Mouse (Mus musculus) hindbrain, embryonic 15.5 days (tissue): Measurements from ENCODE around the gene Tmco5b. TPM values are rescaled to one million over a fixed set of nuclear protein-coding genes. Genes with fewer than 3 reads are reported as not detected.

Experiments
- ATAC-seq: fragments of 200-750 bp; cut with Nextera tagmentation; 2 replicates; pipeline ENCODE4 v1.8.0; 2017; ENCODE audit warnings: low read depth, moderate number of reproducible peaks, moderate TSS enrichment; ENCODE audit not compliant: low FRiP score
- H3K27ac ChIP-seq: fragments of 300-500 bp; sonication (generic); replicated peaks from 2 replicates; pipeline ENCODE4 v1.5.1; 2015; ENCODE audit warnings: mild to moderate bottlenecking, inconsistent platforms
- H3K27me3 ChIP-seq: fragments of 300-500 bp; sonication (generic); 2 replicates; pipeline ENCODE4 v1.6.1; 2015; ENCODE audit warnings: control low read depth, inconsistent platforms
- H3K36me3 ChIP-seq: fragments of 300-500 bp; sonication (generic); 2 replicates; pipeline ENCODE4 v1.6.1; 2015; ENCODE audit warnings: control low read depth, inconsistent platforms
- H3K4me1 ChIP-seq: fragments of 300-500 bp; sonication (generic); replicated peaks from 2 replicates; pipeline ENCODE4 v1.6.1; 2015; ENCODE audit warnings: control low read depth, inconsistent platforms
- H3K4me2 ChIP-seq: fragments of 300-500 bp; sonication (generic); 2 replicates; pipeline ENCODE4 v1.6.1; 2015; ENCODE audit warnings: moderate library complexity, mild to moderate bottlenecking, inconsistent platforms
- H3K4me3 ChIP-seq: fragments of 300-500 bp; sonication (generic); 2 replicates; pipeline ENCODE4 v1.5.1; 2015; ENCODE audit warnings: mild to moderate bottlenecking, inconsistent platforms
- H3K9ac ChIP-seq: fragments of 300-500 bp; sonication (generic); 2 replicates; pipeline ENCODE4 v1.6.1; 2015; ENCODE audit warnings: inconsistent platforms
- H3K9me3 ChIP-seq: fragments of 300-500 bp; sonication (generic); 2 replicates; pipeline ENCODE4 v1.6.1; 2016; ENCODE audit warnings: control low read depth, inconsistent platforms
- WGBS: fragments of 180-500 bp; shearing (Covaris S2); methylation state at CpG from one replicate; pipeline ENCODE4 v1.1.7; 2015; 5-methylcytosine and 5-hydroxymethylcytosine counted together
- polyA plus RNA-seq: library from polyadenylated mRNA; unstranded; fragments of >200 nt; fragmentation: Nextera tagmentation; extraction: Ambion mirVana; gene quantifications from 2 replicates; pipeline ENCODE4 v1.2.1, GENCODE M21; 2015

The Tmco5b gene
- not detected in 2 replicates for polyA plus RNA-seq

DNA sequence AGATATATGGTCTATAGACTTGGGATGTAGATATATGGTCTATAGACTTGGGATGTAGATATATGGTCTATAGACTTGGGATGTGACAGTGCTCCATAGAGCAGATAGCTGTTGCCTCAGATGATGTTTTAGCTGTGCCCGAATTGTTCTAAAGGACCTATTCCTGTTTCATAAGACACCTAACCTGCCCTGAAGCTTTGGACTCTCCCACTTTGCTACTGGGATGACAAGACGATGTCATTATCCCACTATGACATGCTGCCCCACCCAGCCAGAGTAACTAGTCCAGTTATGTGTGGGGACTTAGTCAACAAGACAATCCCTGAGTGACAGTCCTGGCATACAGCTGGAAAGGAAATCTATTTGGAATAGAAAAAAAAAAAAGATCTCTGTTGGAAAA lies at the start of gene Tmco5b:
Gene Tmco5b, plus strand, starts transcription at position 301 of the 400 bp plus-strand sequence.
- no peak for ATAC-seq
- H3K4me1 ChIP-seq = no peaks in the 10 kb centered on the region

GRCm38 (mm10) chr2:113236993-113237392 lies 48.5 kb upstream of the Tmco5b start:
- Histone ChIP-seq H3K27ac (no peak overlapping the region), H3K9ac (no peak overlapping the region), H3K4me2 (no peak overlapping the region), H3K9me3 (no peaks in the 10 kb centered on the region), H3K4me1 (no peaks in the 10 kb centered on the region), H3K27me3 (0 out of 2 replicates have a peak, but pooled peaks cover 6% of the 10 kb centered on the region), H3K36me3 (no peaks in the 10 kb centered on the region), H3K4me3 (no peak overlapping the region)
- ATAC-seq = no peak
- WGBS = 61% methylated on average over 1 of the region's 1 CpGs

More for the DNA sequence above, at the start of gene Tmco5b:
- Histone ChIP-seq H3K27me3 (no peaks in the 10 kb centered on the region), H3K36me3 (no peaks in the 10 kb centered on the region), H3K4me2 (no peak within 1 kb of the TSS), H3K9ac (no peak within 1 kb of the TSS), H3K4me3 (no peak within 1 kb of the TSS), H3K9me3 (no peaks in the 10 kb centered on the region), H3K27ac (no peak within 1 kb of the TSS)
- 92% methylated on average over 2 of the region's 2 CpGs for WGBS

GRCm38 (mm10) chr2:113238871-113239270 lies 46.7 kb upstream of the Tmco5b start:
- Histone ChIP-seq H3K36me3 (no peaks in the 10 kb centered on the region), H3K4me1 (no peaks in the 10 kb centered on the region), H3K4me3 (no peak overlapping the region), H3K4me2 (no peak overlapping the region), H3K9ac (no peak overlapping the region), H3K27ac (no peak overlapping the region), H3K9me3 (no peaks in the 10 kb centered on the region), H3K27me3 (no peaks in the 10 kb centered on the region)
- 56% methylated on average over 5 of the region's 5 CpGs for WGBS
- no peak for ATAC-seq

GRCm38 (mm10) chr2:113302349-113303239 lies 17.1 kb downstream of the Tmco5b start:
- H3K27ac ChIP-seq = no peak overlapping the region
- H3K4me3 ChIP-seq = no peak overlapping the region
- H3K27me3 ChIP-seq = no peaks in the 10 kb centered on the region
- H3K4me2 ChIP-seq = peak overlapping the region; percentile 26; the same call in 1 of the 2 replicates
- peak; percentile 61 for ATAC-seq
- no peak overlapping the region for H3K9ac ChIP-seq
- no peaks in the 10 kb centered on the region for H3K36me3 ChIP-seq
- H3K9me3 ChIP-seq = no peaks in the 10 kb centered on the region
- 0 out of 2 replicates have a peak, but pooled peaks cover 2% of the 10 kb centered on the region for H3K4me1 ChIP-seq
- 38% methylated on average over 18 of the region's 18 CpGs for WGBS

GRCm38 (mm10) chr2:113303240-113303538 lies 17.7 kb downstream of the Tmco5b start:
- no peaks in the 10 kb centered on the region for H3K36me3 ChIP-seq
- H3K4me1 ChIP-seq = 0 out of 2 replicates have a peak, but pooled peaks cover 2% of the 10 kb centered on the region
- no peak overlapping the region for H3K9ac ChIP-seq
- no peak overlapping the region for H3K4me2 ChIP-seq
- H3K27ac ChIP-seq = no peak overlapping the region
- H3K27me3 ChIP-seq = no peaks in the 10 kb centered on the region
- no peak overlapping the region for H3K4me3 ChIP-seq
- H3K9me3 ChIP-seq = no peaks in the 10 kb centered on the region
- WGBS = 80% methylated on average over 4 of the region's 4 CpGs
- peak; percentile 3; the same call in 1 of the 2 replicates for ATAC-seq

DNA sequence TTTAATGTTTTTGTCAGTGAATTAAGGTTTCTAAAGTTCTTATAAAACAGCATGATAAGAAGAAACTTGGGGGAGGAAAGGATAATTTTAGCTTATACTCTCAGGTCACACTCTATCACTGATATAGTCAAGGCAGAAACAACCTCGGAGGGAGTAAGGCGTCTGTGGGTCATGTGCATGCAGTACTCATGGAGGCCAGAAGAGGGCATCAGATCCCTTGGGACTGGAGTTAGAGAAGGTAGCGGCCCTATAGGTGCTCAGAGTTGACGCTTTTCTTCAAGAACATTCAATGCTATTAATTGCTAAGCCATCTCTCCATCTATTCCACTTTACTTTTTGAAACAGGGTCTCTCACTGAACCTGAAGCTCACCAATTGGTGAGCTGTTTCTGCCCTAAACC lies 19.8 kb downstream of the Tmco5b start:
- no peak overlapping the region for H3K27ac ChIP-seq
- no peaks in the 10 kb centered on the region for H3K9me3 ChIP-seq
- no peak overlapping the region for H3K4me2 ChIP-seq
- no peaks in the 10 kb centered on the region for H3K36me3 ChIP-seq
- WGBS = 16% methylated on average over 4 of the region's 4 CpGs
- peak; percentile 74; the same call in 1 of the 2 replicates for ATAC-seq
- H3K4me3 ChIP-seq = no peak overlapping the region
- H3K27me3 ChIP-seq = no peaks in the 10 kb centered on the region
- H3K4me1 ChIP-seq = 0 out of 2 replicates have a peak, but pooled peaks cover 2% of the 10 kb centered on the region
- H3K9ac ChIP-seq = no peak overlapping the region

DNA sequence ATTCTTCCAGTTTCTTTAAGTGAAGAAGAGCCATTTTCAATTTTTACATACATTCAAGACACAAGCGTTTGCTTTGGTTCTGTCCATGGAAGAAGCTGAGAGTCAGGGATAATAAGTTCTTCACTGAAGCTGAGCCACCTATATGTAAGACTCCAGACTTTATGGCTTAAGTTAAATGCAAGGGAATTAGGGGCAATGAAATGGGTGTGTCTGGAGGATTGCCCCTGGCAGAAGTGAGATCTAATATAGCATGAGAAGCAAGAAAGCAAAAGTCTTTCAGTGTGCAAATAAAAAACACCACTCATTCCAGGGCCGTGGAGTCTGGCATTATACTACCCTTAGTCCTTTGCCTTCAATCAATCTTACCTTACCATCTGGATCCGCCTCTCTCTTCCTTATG lies 25.7 kb downstream of the Tmco5b start:
- Histone ChIP-seq H3K4me3 (no peak overlapping the region), H3K9me3 (no peaks in the 10 kb centered on the region; the same call in 1 of the 2 replicates), H3K36me3 (no peaks in the 10 kb centered on the region), H3K4me2 (no peak overlapping the region), H3K9ac (no peak overlapping the region), H3K27ac (no peak overlapping the region), H3K4me1 (no peaks in the 10 kb centered on the region), H3K27me3 (no peaks in the 10 kb centered on the region)
- WGBS = 86% methylated on average over 3 of the region's 3 CpGs
- ATAC-seq = no peak

GRCm38 (mm10) chr2:113323016-113323415 lies 37.5 kb downstream of the Tmco5b start:
- WGBS = 33% methylated on average over 7 of the region's 7 CpGs
- H3K4me1 ChIP-seq = peaks cover 13% of the 10 kb centered on the region
- no peaks in the 10 kb centered on the region for H3K36me3 ChIP-seq
- no peak overlapping the region for H3K27ac ChIP-seq
- H3K9me3 ChIP-seq = no peaks in the 10 kb centered on the region
- no peak overlapping the region for H3K4me3 ChIP-seq
- H3K4me2 ChIP-seq = no peak overlapping the region
- ATAC-seq = no peak
- 0 out of 2 replicates have a peak, but pooled peaks cover 4% of the 10 kb centered on the region for H3K27me3 ChIP-seq
- no peak overlapping the region for H3K9ac ChIP-seq

- WGBS = 63% methylated on average over 9 of the region's 9 CpGs
- ATAC-seq = no peak
These were observed 48.4 kb downstream of the Tmco5b start for GRCm38 (mm10) chr2:113333799-113334541.

DNA sequence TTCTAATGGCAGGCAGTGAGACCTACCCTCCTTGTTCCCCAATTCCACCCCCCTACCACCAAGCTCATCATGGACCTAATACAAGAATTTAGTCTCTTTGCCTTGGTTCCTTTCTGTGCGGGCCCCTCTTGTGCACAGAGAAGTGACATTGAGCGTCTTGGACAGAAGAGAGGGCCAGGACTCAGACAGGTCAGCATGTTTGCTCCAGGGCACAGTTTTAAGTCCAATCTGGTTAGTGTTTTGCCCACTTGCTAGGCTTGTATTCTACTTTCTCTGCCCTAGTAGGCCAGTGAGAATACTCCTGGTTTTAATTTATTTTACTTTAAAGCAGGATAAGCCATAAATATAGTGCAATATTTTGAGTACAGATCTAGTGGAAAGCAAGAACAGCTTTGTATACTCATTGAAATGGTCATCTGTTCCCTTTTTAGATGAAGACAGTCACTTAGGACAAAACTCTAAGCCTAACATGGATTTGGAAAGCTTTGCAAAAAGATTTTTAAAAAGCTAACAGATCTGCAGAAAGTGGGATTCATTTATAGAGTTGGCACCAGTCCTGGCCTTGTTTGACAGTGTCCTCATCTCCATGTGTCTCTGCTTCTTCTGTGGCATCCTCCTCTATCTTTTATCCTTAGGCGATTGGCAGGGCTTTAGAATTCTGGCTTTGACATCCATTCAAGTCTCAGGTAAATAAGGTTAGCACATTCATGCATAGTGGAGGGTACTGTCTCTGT lies 50.2 kb downstream of the Tmco5b start:
- no peaks in the 10 kb centered on the region for H3K36me3 ChIP-seq
- WGBS = 92% methylated on average over 3 of the region's 3 CpGs
- H3K4me2 ChIP-seq = no peak overlapping the region
- no peak for ATAC-seq
- H3K27ac ChIP-seq = no peak overlapping the region
- no peaks in the 10 kb centered on the region for H3K27me3 ChIP-seq
- H3K4me1 ChIP-seq = no peaks in the 10 kb centered on the region
- no peak overlapping the region for H3K4me3 ChIP-seq
- H3K9me3 ChIP-seq = no peaks in the 10 kb centered on the region
- H3K9ac ChIP-seq = no peak overlapping the region

More at GRCm38 (mm10) chr2:113333799-113334541, 48.4 kb downstream of the Tmco5b start:
- no peaks in the 10 kb centered on the region for H3K36me3 ChIP-seq
- H3K4me2 ChIP-seq = no peak overlapping the region
- H3K4me3 ChIP-seq = no peak overlapping the region
- H3K27me3 ChIP-seq = 0 out of 2 replicates have a peak, but pooled peaks cover 2% of the 10 kb centered on the region
- no peaks in the 10 kb centered on the region for H3K9me3 ChIP-seq
- no peak overlapping the region for H3K27ac ChIP-seq
- no peak overlapping the region for H3K9ac ChIP-seq
- no peaks in the 10 kb centered on the region for H3K4me1 ChIP-seq

DNA sequence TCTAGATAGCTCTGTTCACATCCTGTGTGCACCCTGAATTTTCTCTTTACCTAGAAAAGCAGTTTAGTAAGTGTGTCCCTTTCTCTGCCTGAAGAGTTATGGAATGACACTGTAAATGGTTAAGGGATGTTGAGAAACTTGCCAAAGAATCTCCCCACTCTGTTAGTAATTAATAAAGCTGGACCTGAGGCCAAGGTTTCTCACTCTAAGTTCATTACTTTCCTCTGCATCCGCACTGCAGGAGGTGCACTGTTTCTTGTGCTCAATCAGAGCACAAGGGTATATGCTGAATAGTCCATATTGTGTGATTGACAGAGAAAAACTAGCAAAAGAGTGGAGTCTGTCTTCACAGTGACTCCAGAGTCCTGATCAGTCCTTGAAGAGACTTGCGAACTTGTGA lies 59.0 kb downstream of the Tmco5b start:
- Histone ChIP-seq H3K9ac (no peak overlapping the region), H3K4me1 (no peaks in the 10 kb centered on the region)
- 87% methylated on average over 2 of the region's 2 CpGs for WGBS

More for the DNA sequence above, 59.0 kb downstream of the Tmco5b start:
- no peak overlapping the region for H3K27ac ChIP-seq
- no peak for ATAC-seq
- H3K4me3 ChIP-seq = no peak overlapping the region
- H3K36me3 ChIP-seq = no peaks in the 10 kb centered on the region
- H3K4me2 ChIP-seq = no peak overlapping the region
- H3K9me3 ChIP-seq = no peaks in the 10 kb centered on the region
- no peaks in the 10 kb centered on the region for H3K27me3 ChIP-seq
